Mouse (Mus musculus) ES-Bruce4 (cell line): Measurements from ENCODE around the gene Gemin7. TPM values are rescaled to one million over a fixed set of nuclear protein-coding genes. Genes with fewer than 3 reads are reported as not detected.
A peak's percentile ranks its signal among the peaks of the same experiment; 100 is the strongest.

Experiments
- H3K27ac ChIP-seq: 2 replicates; pipeline ENCODE4 v1.5.1; 2012; ENCODE audit warnings: low read length, inconsistent platforms; ENCODE audit not compliant: insufficient read depth
- H3K27me3 ChIP-seq: 2 replicates; pipeline ENCODE4 v1.6.1; 2012; ENCODE audit warnings: mild to moderate bottlenecking, low read length, inconsistent platforms; ENCODE audit not compliant: control insufficient read depth, poor library complexity, insufficient read depth, severe bottlenecking
- H3K36me3 ChIP-seq: 2 replicates; pipeline ENCODE4 v1.6.1; 2012; ENCODE audit warnings: inconsistent platforms, mild to moderate bottlenecking, low read length, moderate library complexity; ENCODE audit not compliant: control insufficient read depth, poor library complexity, insufficient read depth, severe bottlenecking
- H3K4me1 ChIP-seq: one replicate; pipeline ENCODE4 v1.8.1; 2011; ENCODE audit warnings: low read length; ENCODE audit not compliant: control insufficient read depth, insufficient read depth
- H3K4me3 ChIP-seq: 2 replicates; pipeline ENCODE4 v1.5.1; 2011; ENCODE audit warnings: low read depth, mild to moderate bottlenecking, low read length
- H3K9ac ChIP-seq: 2 replicates; pipeline ENCODE4 v1.6.1; 2012; ENCODE audit warnings: low read depth, mild to moderate bottlenecking, inconsistent platforms; ENCODE audit not compliant: poor library complexity, severe bottlenecking
- H3K9me3 ChIP-seq: replicated peaks from 2 replicates; pipeline ENCODE4 v1.6.1; 2012; ENCODE audit warnings: mild to moderate bottlenecking, low read length, inconsistent platforms; ENCODE audit not compliant: control insufficient read depth, poor library complexity, insufficient read depth, severe bottlenecking
- CTCF ChIP-seq: IDR thresholded peaks from one replicate; pipeline ENCODE4 v1.8.1; 2011; ENCODE audit warnings: low read depth, low read length
- EP300 ChIP-seq: IDR thresholded peaks from 2 replicates; pipeline ENCODE4 v1.6.1; 2011; ENCODE audit warnings: low read depth, low read length; ENCODE audit not compliant: insufficient read depth
- POLR2A ChIP-seq: IDR thresholded peaks from one replicate; pipeline ENCODE4 v1.8.1; 2011; ENCODE audit warnings: low read length; ENCODE audit not compliant: insufficient read depth
- polyA plus RNA-seq: library from polyadenylated mRNA; stranded (reverse); fragments of >200 nt; gene quantifications from 2 replicates; pipeline ENCODE4 v1.2.4, GENCODE M21; 2011; ENCODE audit warnings: low read depth; ENCODE audit not compliant: missing spikeins, insufficient read depth, insufficient read length

Gene Gemin7
- polyA plus RNA-seq, 1 experiment = 30.5 TPM

DNA sequence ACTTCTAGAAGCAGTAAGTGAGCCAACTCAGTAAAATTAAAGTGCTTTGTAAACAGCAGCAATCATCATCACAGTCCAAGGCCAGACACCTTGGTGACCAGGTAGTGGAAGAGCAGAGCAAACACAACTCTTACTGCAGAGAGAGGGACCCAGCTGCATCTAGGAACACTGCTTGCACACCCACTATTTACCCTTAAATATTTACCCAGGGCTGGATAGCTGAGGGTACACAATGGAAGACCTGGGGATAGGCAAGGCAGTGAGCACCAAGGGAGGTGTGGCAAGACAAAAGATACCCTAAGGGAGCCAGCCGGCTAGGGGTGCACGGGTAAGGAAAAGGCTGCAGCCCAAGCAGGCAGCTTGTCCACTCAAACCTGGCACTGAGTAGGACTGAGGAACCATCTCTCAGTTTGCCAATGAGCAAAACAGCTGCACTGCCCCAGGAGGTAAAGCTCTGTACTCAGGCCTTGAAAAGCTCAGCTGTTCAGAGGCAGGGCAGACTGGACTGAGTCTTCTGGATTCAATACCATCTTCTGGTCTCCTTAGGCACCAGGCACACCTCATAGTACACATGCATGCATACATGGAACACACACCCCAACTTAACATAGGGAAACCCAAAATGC is 29.9 kb downstream of the Gemin7 start:
- no peaks in the 10 kb centered on the region for H3K9me3 ChIP-seq
- H3K27ac ChIP-seq = no peak overlapping the region
- no peak overlapping the region for H3K9ac ChIP-seq
- TF ChIP-seq EP300 (no peak), POLR2A (no peak), CTCF (no peak)
- H3K4me1 ChIP-seq = no peaks in the 10 kb centered on the region
- H3K36me3 ChIP-seq = 0 out of 2 replicates have a peak, but pooled peaks cover 2% of the 10 kb centered on the region
- H3K27me3 ChIP-seq = no peaks in the 10 kb centered on the region
- H3K4me3 ChIP-seq = no peak overlapping the region

DNA sequence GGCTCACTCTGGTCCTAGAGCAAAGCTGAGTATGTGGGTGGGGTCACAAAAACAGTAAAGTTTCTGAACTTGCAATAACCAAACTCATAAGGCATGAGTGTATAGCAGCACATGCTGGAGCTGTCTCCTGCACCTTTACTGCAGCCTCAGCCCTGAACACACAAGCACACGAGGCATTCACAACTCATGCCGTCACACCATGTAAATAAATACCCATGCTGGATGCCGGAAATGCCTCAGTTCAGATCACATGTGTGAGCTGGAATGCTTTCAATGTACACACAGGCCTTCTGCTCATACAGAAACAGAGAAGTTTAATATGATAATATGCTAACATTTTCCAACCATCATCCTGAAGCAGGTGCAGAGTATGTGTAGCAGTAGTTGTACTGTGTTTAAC is 31.4 kb downstream of the Gemin7 start:
- Histone ChIP-seq H3K4me1 (no peaks in the 10 kb centered on the region), H3K9me3 (no peaks in the 10 kb centered on the region), H3K27me3 (no peaks in the 10 kb centered on the region), H3K36me3 (no peaks in the 10 kb centered on the region), H3K4me3 (no peak overlapping the region), H3K9ac (no peak overlapping the region), H3K27ac (no peak overlapping the region)
- no peak for TF ChIP-seq EP300
- no peak for TF ChIP-seq POLR2A
- no peak for TF ChIP-seq CTCF

DNA sequence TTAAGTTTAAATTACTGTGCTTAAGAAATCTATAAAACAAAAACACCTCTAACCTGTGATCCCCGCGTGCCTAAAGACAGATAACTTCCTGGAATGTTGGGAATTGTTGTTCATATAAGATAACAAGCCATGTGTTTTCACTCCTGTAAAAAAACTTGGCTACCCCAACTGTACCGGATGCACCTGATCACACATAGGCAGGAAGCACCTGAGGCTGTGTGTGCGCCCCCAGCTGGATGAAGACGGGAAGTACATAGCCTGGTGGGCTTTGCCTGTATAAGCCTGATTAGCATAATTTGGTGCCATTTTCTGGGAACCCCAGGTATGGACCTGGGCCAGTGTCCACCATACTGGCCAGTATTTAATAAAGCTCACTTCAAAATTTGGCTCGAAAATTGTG is 33.8 kb downstream of the Gemin7 start:
- no peaks in the 10 kb centered on the region for H3K4me1 ChIP-seq
- H3K4me3 ChIP-seq = no peak overlapping the region
- TF ChIP-seq EP300 (no peak), CTCF (peak; percentile 84), POLR2A (no peak)
- H3K27ac ChIP-seq = no peak overlapping the region
- no peak overlapping the region for H3K9ac ChIP-seq
- H3K9me3 ChIP-seq = no peaks in the 10 kb centered on the region
- H3K36me3 ChIP-seq = no peaks in the 10 kb centered on the region
- H3K27me3 ChIP-seq = no peaks in the 10 kb centered on the region

DNA sequence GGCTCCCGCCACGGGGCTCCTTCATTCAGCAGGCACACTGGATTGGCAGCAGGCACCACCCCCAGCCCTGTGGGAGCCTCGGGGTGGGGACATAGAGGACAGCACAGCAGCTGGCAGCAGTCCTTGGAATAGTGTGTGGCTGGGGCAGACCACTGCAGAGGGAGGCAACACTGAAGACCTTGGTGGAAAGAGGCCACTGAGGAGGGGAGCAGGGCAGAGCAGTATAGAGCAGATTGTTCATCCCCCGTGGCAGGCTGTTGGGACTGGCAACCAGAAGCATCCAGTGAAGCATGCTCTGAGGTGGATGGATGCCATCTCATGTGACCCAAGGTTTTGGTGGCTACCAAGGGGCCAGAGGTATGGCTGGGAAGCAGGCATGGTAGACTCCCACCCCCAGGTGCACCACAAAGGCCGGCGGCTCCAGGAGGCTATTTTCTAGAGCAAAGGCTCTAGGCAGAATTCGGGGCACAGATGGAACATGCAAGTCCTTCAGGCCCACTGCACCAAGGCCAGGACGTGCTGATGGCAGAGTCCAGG is 35.2 kb downstream of the Gemin7 start:
- Histone ChIP-seq H3K36me3 (no peaks in the 10 kb centered on the region), H3K9me3 (no peaks in the 10 kb centered on the region), H3K9ac (no peak overlapping the region), H3K4me3 (no peak overlapping the region), H3K27ac (no peak overlapping the region), H3K4me1 (no peaks in the 10 kb centered on the region), H3K27me3 (no peaks in the 10 kb centered on the region)
- TF ChIP-seq POLR2A = no peak
- TF ChIP-seq CTCF = no peak
- no peak for TF ChIP-seq EP300

DNA sequence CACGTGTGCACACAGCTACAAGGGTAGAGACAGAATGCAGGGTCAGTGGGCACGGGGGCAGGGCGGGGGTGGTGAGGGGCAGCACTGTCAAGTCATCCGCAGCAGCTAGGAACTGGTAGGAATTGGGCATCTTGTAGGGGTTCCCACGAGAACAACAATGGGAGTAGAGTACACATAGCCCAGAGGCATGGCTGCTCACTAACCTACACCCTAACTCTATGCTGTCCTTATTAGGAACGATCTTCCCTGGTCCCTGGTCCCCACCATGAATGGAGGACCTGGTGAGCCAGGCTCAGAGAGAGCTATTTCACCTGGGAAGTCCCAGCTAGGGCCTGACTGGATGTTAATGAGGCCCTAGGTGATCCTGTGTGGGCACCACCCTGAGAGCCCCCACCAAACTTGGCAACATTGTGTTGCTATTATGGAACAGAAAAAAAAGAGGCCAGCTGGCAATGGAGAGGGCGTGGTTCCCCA is 35.7 kb downstream of the Gemin7 start:
- Histone ChIP-seq H3K9ac (no peak overlapping the region), H3K9me3 (no peaks in the 10 kb centered on the region), H3K4me1 (no peaks in the 10 kb centered on the region), H3K4me3 (no peak overlapping the region), H3K27ac (no peak overlapping the region), H3K36me3 (no peaks in the 10 kb centered on the region), H3K27me3 (no peaks in the 10 kb centered on the region)
- no peak for TF ChIP-seq CTCF
- no peak for TF ChIP-seq EP300
- no peak for TF ChIP-seq POLR2A

DNA sequence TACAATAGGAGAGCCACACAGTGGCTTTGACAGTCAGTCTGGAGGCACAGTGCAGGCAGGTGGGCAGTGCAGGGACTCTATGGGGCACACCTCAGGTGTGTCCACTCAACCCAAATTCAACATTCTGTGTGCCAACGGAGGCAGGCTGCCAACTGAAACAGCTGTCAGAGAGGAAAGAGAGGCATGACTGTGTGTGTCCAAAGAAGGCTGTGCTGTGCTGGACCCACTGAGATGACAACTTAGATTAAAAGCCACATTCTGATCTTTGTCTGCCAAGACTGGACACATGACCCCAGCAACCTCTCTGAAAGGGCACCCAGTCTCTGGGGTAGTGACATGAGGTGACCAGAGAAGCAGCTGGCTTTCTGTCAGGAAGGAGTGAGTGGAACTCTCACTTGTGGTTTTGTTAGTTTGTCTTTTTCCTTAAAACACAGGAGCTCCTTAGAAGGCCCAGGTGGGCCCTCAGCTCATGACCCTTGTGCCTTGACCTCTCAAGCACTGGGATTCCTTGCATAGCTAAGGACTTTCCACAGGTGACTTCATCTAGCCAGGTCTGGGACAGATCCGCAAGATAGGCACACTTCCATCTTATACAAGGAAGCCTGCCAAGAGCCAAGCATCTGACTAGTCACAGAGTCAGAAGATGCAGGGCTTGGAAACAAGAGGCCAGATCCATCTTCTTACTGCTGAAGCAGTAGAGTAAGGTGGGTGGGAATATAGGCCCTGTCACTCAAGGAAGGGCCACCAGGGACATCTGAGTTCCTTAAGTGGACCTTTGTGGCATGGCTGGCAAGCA is 36.4 kb downstream of the Gemin7 start:
- Histone ChIP-seq H3K27me3 (no peaks in the 10 kb centered on the region), H3K4me3 (no peak overlapping the region), H3K9ac (no peak overlapping the region), H3K36me3 (no peaks in the 10 kb centered on the region), H3K4me1 (no peaks in the 10 kb centered on the region), H3K27ac (no peak overlapping the region), H3K9me3 (no peaks in the 10 kb centered on the region)
- TF ChIP-seq CTCF (no peak), EP300 (no peak)
